Mouse (Mus musculus): ENCODE measurements around the gene Dennd1c. TPM values are rescaled to one million over a fixed set of nuclear protein-coding genes. Genes with fewer than 3 reads are reported as not detected.
A peak's percentile ranks its signal among the peaks of the same experiment; 100 is the strongest.

The Dennd1c gene
- polyA plus RNA-seq, 1 experiment from 2014 or later: 4.2 TPM

- Histone ChIP-seq H3K4me3 (replicated peaks; ENCODE audit: low read length) (no peak overlapping the region), H3K4me2 (ENCODE audit: low read length) (no peak overlapping the region), H3K27me3 (replicated peaks; ENCODE audit: control insufficient read depth, insufficient read depth, low read length) (no peaks in the 10 kb centered on the region), H3K9me3 (ENCODE audit: control insufficient read depth, low read length) (no peaks in the 10 kb centered on the region), H3K36me3 (ENCODE audit: control insufficient read depth, insufficient read depth) (no peaks in the 10 kb centered on the region), H3K4me1 (replicated peaks; ENCODE audit: control insufficient read depth, insufficient read depth, low read length) (peaks cover 7% of the 10 kb centered on the region), H3K27ac (ENCODE audit: low read length) (no peak overlapping the region), H3K9ac (replicated peaks; ENCODE audit: low read depth, low read length) (no peak overlapping the region)
- ATAC-seq: no peak
- WGBS: 89% methylated on average over 5 of the region's 5 CpGs
These were observed 20.0 kb upstream of the Dennd1c start for GRCm38 (mm10) chr17:57098321-57098720.

- under 1% methylated on average over 11 of the region's 11 CpGs for WGBS
- peak overlapping the region; percentile 21 for H3K4me3 ChIP-seq (replicated peaks; ENCODE audit: low read length)
- H3K9me3 ChIP-seq (ENCODE audit: control insufficient read depth, low read length): no peaks in the 10 kb centered on the region
- H3K4me2 ChIP-seq (ENCODE audit: low read length): peak overlapping the region; percentile 46
- H3K27ac ChIP-seq (ENCODE audit: low read length): no peak overlapping the region
- peaks cover 7% of the 10 kb centered on the region for H3K4me1 ChIP-seq (replicated peaks; ENCODE audit: control insufficient read depth, insufficient read depth, low read length)
- no peaks in the 10 kb centered on the region for H3K36me3 ChIP-seq (ENCODE audit: control insufficient read depth, insufficient read depth)
- peak; percentile 90 for ATAC-seq
- no peak overlapping the region for H3K9ac ChIP-seq (replicated peaks; ENCODE audit: low read depth, low read length)
- no peaks in the 10 kb centered on the region for H3K27me3 ChIP-seq (replicated peaks; ENCODE audit: control insufficient read depth, insufficient read depth, low read length)
These were observed 18.3 kb upstream of the Dennd1c start for GRCm38 (mm10) chr17:57096623-57096920.

- Histone ChIP-seq H3K9ac (replicated peaks; ENCODE audit: low read depth, low read length) (no peak overlapping the region; the same call in 1 of the 2 replicates), H3K27me3 (replicated peaks; ENCODE audit: control insufficient read depth, insufficient read depth, low read length) (no peaks in the 10 kb centered on the region), H3K9me3 (ENCODE audit: control insufficient read depth, low read length) (no peaks in the 10 kb centered on the region), H3K36me3 (ENCODE audit: control insufficient read depth, insufficient read depth) (no peaks in the 10 kb centered on the region), H3K4me2 (ENCODE audit: low read length) (peak overlapping the region; percentile 46), H3K4me3 (replicated peaks; ENCODE audit: low read length) (peak overlapping the region; percentile 21), H3K4me1 (replicated peaks; ENCODE audit: control insufficient read depth, insufficient read depth, low read length) (peaks cover 7% of the 10 kb centered on the region), H3K27ac (ENCODE audit: low read length) (no peak overlapping the region)
- peak; percentile 80 for ATAC-seq
- under 1% methylated on average over 18 of the region's 19 CpGs for WGBS
These were observed 17.7 kb upstream of the Dennd1c start for GRCm38 (mm10) chr17:57095855-57096622.

- Histone ChIP-seq H3K27me3 (replicated peaks; ENCODE audit: control insufficient read depth, insufficient read depth, low read length) (no peaks in the 10 kb centered on the region), H3K27ac (ENCODE audit: low read length) (no peak overlapping the region), H3K9ac (replicated peaks; ENCODE audit: low read depth, low read length) (no peak overlapping the region), H3K4me3 (replicated peaks; ENCODE audit: low read length) (no peak overlapping the region), H3K4me2 (ENCODE audit: low read length) (no peak overlapping the region), H3K36me3 (ENCODE audit: control insufficient read depth, insufficient read depth) (no peaks in the 10 kb centered on the region), H3K9me3 (ENCODE audit: control insufficient read depth, low read length) (no peaks in the 10 kb centered on the region), H3K4me1 (replicated peaks; ENCODE audit: control insufficient read depth, insufficient read depth, low read length) (peaks cover 7% of the 10 kb centered on the region)
- 95% methylated on average over 3 of the region's 3 CpGs for WGBS
- no peak for ATAC-seq
These were observed 15.9 kb upstream of the Dennd1c start for GRCm38 (mm10) chr17:57094222-57094621.

- H3K9me3 ChIP-seq (ENCODE audit: control insufficient read depth, low read length): no peaks in the 10 kb centered on the region
- H3K4me2 ChIP-seq (ENCODE audit: low read length): peak within 1 kb of the TSS; percentile 60
- peak within 1 kb of the TSS; percentile 88 for H3K9ac ChIP-seq (replicated peaks; ENCODE audit: low read depth, low read length)
- H3K27me3 ChIP-seq (replicated peaks; ENCODE audit: control insufficient read depth, insufficient read depth, low read length): no peaks in the 10 kb centered on the region
- WGBS: under 1% methylated on average over 31 of the region's 31 CpGs
- H3K4me1 ChIP-seq (replicated peaks; ENCODE audit: control insufficient read depth, insufficient read depth, low read length): peaks cover 17% of the 10 kb centered on the region
- ATAC-seq: peak; percentile 96
- peak within 1 kb of the TSS; percentile 74 for H3K4me3 ChIP-seq (replicated peaks; ENCODE audit: low read length)
- peak within 1 kb of the TSS; percentile 62 for H3K27ac ChIP-seq (ENCODE audit: low read length)
- H3K36me3 ChIP-seq (ENCODE audit: control insufficient read depth, insufficient read depth): 0 out of 2 replicates have a peak, but pooled peaks cover under 1% of the 10 kb centered on the region
These were observed 8.9 kb upstream of the Dennd1c start, which contains the start of gene Tubb4a for GRCm38 (mm10) chr17:57087049-57087832. TSS of gene Tubb4a (minus strand) at chr17:57087782.

DNA sequence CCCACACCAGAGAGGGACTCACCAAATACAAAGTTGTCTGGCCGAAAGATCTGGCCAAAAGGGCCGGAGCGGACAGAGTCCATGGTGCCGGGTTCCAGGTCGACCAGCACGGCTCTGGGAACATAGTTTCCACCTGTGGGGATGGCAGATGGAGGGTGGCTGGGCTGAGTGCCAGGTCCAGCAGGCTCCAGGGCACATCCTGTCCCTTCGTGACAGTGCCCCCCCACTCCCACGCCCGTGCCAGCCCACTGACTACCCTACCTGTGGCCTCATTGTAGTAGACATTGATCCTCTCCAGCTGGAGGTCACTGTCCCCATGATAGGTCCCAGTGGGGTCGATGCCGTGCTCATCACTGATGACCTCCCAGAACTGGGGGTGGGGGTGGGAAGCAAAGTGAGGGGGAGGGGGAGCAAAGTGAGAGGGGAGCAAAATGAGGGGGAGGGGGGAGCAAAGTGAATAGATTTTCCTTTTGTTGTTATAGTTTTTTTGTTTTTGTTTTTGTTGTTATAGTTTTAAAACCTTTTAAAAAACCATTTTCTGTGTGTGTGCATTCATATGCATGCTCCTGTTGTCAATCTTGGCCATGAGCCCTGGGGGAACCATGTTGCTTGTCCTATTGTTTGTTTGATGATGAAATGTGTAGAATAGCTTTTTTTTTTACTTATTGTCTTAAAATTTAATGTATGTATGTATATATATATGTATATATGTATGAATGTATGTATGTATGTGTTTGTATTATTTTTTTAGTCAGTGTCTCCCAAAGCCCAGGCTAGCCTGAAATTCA, 7.8 kb upstream of the Dennd1c start:
- Histone ChIP-seq H3K9me3 (ENCODE audit: control insufficient read depth, low read length) (no peaks in the 10 kb centered on the region), H3K27ac (ENCODE audit: low read length) (no peak overlapping the region), H3K36me3 (ENCODE audit: control insufficient read depth, insufficient read depth) (peaks cover 9% of the 10 kb centered on the region), H3K4me3 (replicated peaks; ENCODE audit: low read length) (peak overlapping the region; percentile 74), H3K9ac (replicated peaks; ENCODE audit: low read depth, low read length) (no peak overlapping the region), H3K4me1 (replicated peaks; ENCODE audit: control insufficient read depth, insufficient read depth, low read length) (peaks cover 17% of the 10 kb centered on the region), H3K4me2 (ENCODE audit: low read length) (peak overlapping the region; percentile 60), H3K27me3 (replicated peaks; ENCODE audit: control insufficient read depth, insufficient read depth, low read length) (no peaks in the 10 kb centered on the region)
- 90% methylated on average over 11 of the region's 11 CpGs for WGBS
- ATAC-seq: no peak

DNA sequence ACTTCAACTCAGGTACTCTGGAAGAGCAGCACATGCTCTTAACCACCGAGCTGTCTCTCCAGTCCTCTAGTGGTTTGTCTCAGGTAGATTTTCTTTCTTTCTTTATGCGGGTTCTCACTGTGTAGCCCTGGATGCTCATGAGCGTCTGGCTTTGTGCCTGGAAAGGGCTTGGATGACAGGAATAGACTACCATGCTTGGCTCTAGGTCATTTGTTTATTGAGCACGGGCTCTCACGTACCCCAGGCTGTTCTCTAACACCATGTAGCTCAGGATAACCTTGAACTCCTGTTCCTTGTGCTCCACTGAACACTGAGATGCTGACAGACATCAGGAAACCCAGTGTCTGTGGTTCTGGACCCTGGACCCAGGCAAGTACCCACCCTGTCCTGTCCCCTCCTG, 4.2 kb upstream of the Dennd1c start:
- Histone ChIP-seq H3K27ac (ENCODE audit: low read length) (no peak overlapping the region), H3K36me3 (ENCODE audit: control insufficient read depth, insufficient read depth) (peaks cover 17% of the 10 kb centered on the region), H3K4me2 (ENCODE audit: low read length) (no peak overlapping the region), H3K4me3 (replicated peaks; ENCODE audit: low read length) (no peak overlapping the region), H3K9ac (replicated peaks; ENCODE audit: low read depth, low read length) (no peak overlapping the region), H3K27me3 (replicated peaks; ENCODE audit: control insufficient read depth, insufficient read depth, low read length) (no peaks in the 10 kb centered on the region), H3K4me1 (replicated peaks; ENCODE audit: control insufficient read depth, insufficient read depth, low read length) (peaks cover 17% of the 10 kb centered on the region), H3K9me3 (ENCODE audit: control insufficient read depth, low read length) (no peaks in the 10 kb centered on the region)
- 89% methylated on average over 5 of the region's 5 CpGs for WGBS
- ATAC-seq: no peak

DNA sequence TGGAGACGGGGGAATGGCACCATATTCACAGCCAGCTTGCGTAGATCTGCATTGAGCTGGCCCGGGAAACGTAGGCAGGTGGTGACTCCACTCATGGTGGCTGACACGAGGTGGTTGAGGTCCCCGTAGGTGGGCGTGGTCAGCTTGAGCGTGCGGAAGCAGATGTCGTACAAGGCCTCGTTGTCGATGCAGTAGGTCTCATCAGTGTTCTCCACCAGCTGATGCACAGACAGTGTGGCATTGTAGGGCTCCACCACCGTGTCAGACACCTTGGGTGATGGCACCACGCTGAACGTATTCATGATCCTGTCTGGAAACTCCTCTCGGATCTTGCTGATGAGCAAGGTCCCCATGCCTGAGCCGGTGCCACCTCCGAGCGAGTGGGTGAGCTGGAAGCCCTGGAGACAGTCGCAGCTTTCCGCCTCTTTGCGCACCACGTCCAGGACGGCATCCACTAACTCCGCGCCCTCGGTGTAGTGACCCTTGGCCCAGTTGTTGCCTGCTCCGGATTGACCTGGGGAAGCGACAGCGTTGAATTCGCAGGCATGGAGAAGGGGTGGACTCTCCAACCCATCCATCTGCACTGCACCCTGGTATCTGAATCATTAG, 3.0 kb upstream of the Dennd1c start:
- Histone ChIP-seq H3K9ac (replicated peaks; ENCODE audit: low read depth, low read length) (no peak overlapping the region), H3K27ac (ENCODE audit: low read length) (no peak overlapping the region), H3K27me3 (replicated peaks; ENCODE audit: control insufficient read depth, insufficient read depth, low read length) (no peaks in the 10 kb centered on the region), H3K9me3 (ENCODE audit: control insufficient read depth, low read length) (no peaks in the 10 kb centered on the region), H3K4me2 (ENCODE audit: low read length) (no peak overlapping the region), H3K4me3 (replicated peaks; ENCODE audit: low read length) (no peak overlapping the region), H3K4me1 (replicated peaks; ENCODE audit: control insufficient read depth, insufficient read depth, low read length) (peaks cover 12% of the 10 kb centered on the region), H3K36me3 (ENCODE audit: control insufficient read depth, insufficient read depth) (peaks cover 17% of the 10 kb centered on the region)
- ATAC-seq: no peak
- WGBS: 96% methylated on average over 31 of the region's 31 CpGs

All from forebrain, embryonic 16.5 days (tissue).